Comparison of ENCODE assay signal across 30 mouse cellular contexts in genomic region chr19:45044389-45044927, GRCm38 (mm10). TPM values are rescaled to one million over a fixed set of nuclear protein-coding genes. Genes with fewer than 3 reads are reported as not detected.
DNase-seq lines count a peak whose midpoint lies in the region; ATAC-seq and TF ChIP-seq lines count a peak whose summit lies in the region.
"Had no signal": no experiment of that assay in that cellular context is flagged by ENCODE, and none has a peak within 500 bp of the region (broad histone marks: within the 10 kb centered on the region; RNA-seq: fewer than 3 reads in every experiment).

No protein-coding gene starts in this region.

- H3K4me3 ChIP-seq in gastrocnemius, adult 2 months, result peak overlapping the region; percentile 76
- H3K4me3 ChIP-seq in kidney, embryonic 15.5 days (replicated peaks), result no peak overlapping the region
- H3K4me3 ChIP-seq in kidney, embryonic 16.5 days (ENCODE audit: low read length), result no peak overlapping the region
- peak overlapping the region; percentile 59 for H3K4me3 ChIP-seq in myocyte
- H3K4me3 ChIP-seq: embryonic facial prominence, embryonic 12.5 days; embryonic facial prominence, embryonic 15.5 days; erythroblast, embryonic 14.5 days; forebrain, embryonic 12.5 days; forebrain, embryonic 15.5 days; heart, embryonic 12.5 days; heart, embryonic 15.5 days; hindbrain, embryonic 10.5 days; hindbrain, embryonic 13.5 days had no signal

- TF ChIP-seq POLR2A in myocyte (IDR thresholded peaks at IDR 0.05; ENCODE audit: insufficient read length, low read depth), result no peak

- 49% methylated on average over 11 of the region's 11 CpGs for WGBS in kidney, embryonic 15.5 days
- 46% methylated on average over 11 of the region's 11 CpGs for WGBS in kidney, embryonic 16.5 days

- TF ChIP-seq CTCF in gastrocnemius, adult 2 months (IDR thresholded peaks at IDR 0.05), result no peak

- H3K36me3 ChIP-seq in kidney, embryonic 15.5 days, result no peaks in the 10 kb centered on the region
- no peaks in the 10 kb centered on the region for H3K36me3 ChIP-seq in kidney, embryonic 16.5 days (ENCODE audit: insufficient read depth, low read length)
- H3K36me3 ChIP-seq in myocyte (ENCODE audit: control insufficient read depth, insufficient read depth), result peaks cover 6% of the 10 kb centered on the region
- H3K36me3 ChIP-seq: embryonic facial prominence, embryonic 12.5 days; embryonic facial prominence, embryonic 15.5 days; forebrain, embryonic 12.5 days; forebrain, embryonic 15.5 days; heart, embryonic 15.5 days; hindbrain, embryonic 10.5 days had no signal

- no peak overlapping the region for H3K9ac ChIP-seq in kidney, embryonic 15.5 days
- H3K9ac ChIP-seq in kidney, embryonic 16.5 days (replicated peaks; ENCODE audit: low read length), result no peak overlapping the region
- H3K9ac ChIP-seq: embryonic facial prominence, embryonic 12.5 days; embryonic facial prominence, embryonic 15.5 days; forebrain, embryonic 12.5 days; forebrain, embryonic 15.5 days; heart, embryonic 12.5 days; heart, embryonic 15.5 days; hindbrain, embryonic 13.5 days had no signal

- peak overlapping the region; percentile 99 for H3K27ac ChIP-seq in gastrocnemius, adult 2 months
- 0 out of 2 replicates have a peak overlapping the region, but pooled peaks have one; percentile 32 for H3K27ac ChIP-seq in kidney, embryonic 15.5 days
- no peak overlapping the region for H3K27ac ChIP-seq in kidney, embryonic 16.5 days (ENCODE audit: low read length)
- H3K27ac ChIP-seq: embryonic facial prominence, embryonic 12.5 days; embryonic facial prominence, embryonic 15.5 days; forebrain, embryonic 12.5 days; forebrain, embryonic 15.5 days; heart, embryonic 15.5 days; hindbrain, embryonic 10.5 days; hindbrain, embryonic 13.5 days had no signal

- peak overlapping the region; percentile 19; the same call in 1 of the 2 replicates for H3K4me2 ChIP-seq in kidney, embryonic 15.5 days
- H3K4me2 ChIP-seq in kidney, embryonic 16.5 days (replicated peaks; ENCODE audit: low read depth, low read length), result no peak overlapping the region
- H3K4me2 ChIP-seq in myocyte (ENCODE audit: low read depth), result peak overlapping the region; percentile 90
- H3K4me2 ChIP-seq: embryonic facial prominence, embryonic 12.5 days; embryonic facial prominence, embryonic 15.5 days; forebrain, embryonic 12.5 days; forebrain, embryonic 15.5 days; heart, embryonic 12.5 days; heart, embryonic 15.5 days; hindbrain, embryonic 13.5 days had no signal

- H3K79me2 ChIP-seq in myocyte (ENCODE audit: control insufficient read depth, insufficient read depth), result peaks cover 11% of the 10 kb centered on the region

- intact Hi-C loops in gastrocnemius, adult 2 months (cut with DNase I), result no loop called here

- H3K9me3 ChIP-seq in kidney, embryonic 15.5 days (replicated peaks), result no peaks in the 10 kb centered on the region
- H3K9me3 ChIP-seq in kidney, embryonic 16.5 days (ENCODE audit: low read length), result no peaks in the 10 kb centered on the region
- H3K9me3 ChIP-seq: embryonic facial prominence, embryonic 12.5 days; embryonic facial prominence, embryonic 15.5 days; forebrain, embryonic 12.5 days; forebrain, embryonic 15.5 days; G1E; heart, embryonic 12.5 days; heart, embryonic 15.5 days; hindbrain, embryonic 10.5 days; hindbrain, embryonic 13.5 days had no signal

- H3K27me3 ChIP-seq in kidney, embryonic 15.5 days, result peaks cover 45% of the 10 kb centered on the region
- H3K27me3 ChIP-seq in kidney, embryonic 16.5 days (ENCODE audit: insufficient read depth, low read length), result peaks cover 27% of the 10 kb centered on the region
- H3K27me3 ChIP-seq in myocyte (ENCODE audit: control insufficient read depth, insufficient read depth, insufficient read length), result no peaks in the 10 kb centered on the region

- no peak for ATAC-seq in kidney, embryonic 15.5 days (replicated peaks; ENCODE audit: low FRiP score)
- no peak for ATAC-seq in kidney, embryonic 16.5 days (ENCODE audit: low FRiP score, low TSS enrichment)
- ATAC-seq in erythroblast, adult 5-6 weeks (replicated peaks; ENCODE audit: low FRiP score, poor library complexity, severe bottlenecking), result no peak
- ATAC-seq: forebrain, embryonic 15.5 days; hindbrain, embryonic 16.5 days; inflammation-experienced regulatory T-cells, adult 6 months; Patski had no signal

- H3ac ChIP-seq in myocyte (ENCODE audit: control insufficient read depth, insufficient read length), result no peak overlapping the region

- DNase-seq in gastrocnemius, adult 2 months, result peak; percentile 71
- DNase-seq in gastrocnemius, adult 8-10 months (ENCODE audit: low spot score in 2 of 2), result no peak
- peak; percentile 54 for DNase-seq in thymus, postnatal 0 days (ENCODE audit: low spot score)
- no peak for DNase-seq in thymus, adult 18-20 months
- DNase-seq: adrenal gland, postnatal 10 days; adrenal gland, postnatal 36 days; B cell, adult 2 months; cerebellum, adult 11 months; cerebellum, adult 2 months; cerebellum, postnatal 25 days; heart, postnatal 10 days; heart, postnatal 36 days had no signal

- peaks cover 50% of the 10 kb centered on the region for H3K4me1 ChIP-seq in kidney, embryonic 15.5 days
- H3K4me1 ChIP-seq in kidney, embryonic 16.5 days (ENCODE audit: insufficient read depth, low read length), result peaks cover 32% of the 10 kb centered on the region

TF ChIP-seq in myocyte, 11 proteins besides CTCF, POLR2A, EP300 and RAD21:
- peak in 1 of 3 experiments; percentile 63 for TF ChIP-seq MYOG (IDR thresholded peaks at IDR 0.05; ENCODE audit: control insufficient read depth in 1 of 3, insufficient read depth in 1 of 3, insufficient read length in 2 of 3, low read depth in 2 of 3)
- TF ChIP-seq TCF3 (IDR thresholded peaks at IDR 0.05; ENCODE audit: insufficient read length, low read depth), result no peak
- TF ChIP-seq MYOD1 (IDR thresholded peaks at IDR 0.05; ENCODE audit: control insufficient read depth in 1 of 3, insufficient read length in 2 of 3, low read depth in 2 of 3), result peak; percentile 21 to 39 (median 34)
TF ChIP-seq in myocyte: peak in this region for 2.

RNA-seq across cellular contexts. Expression of gene Pdzd7, which starts 1.1 kb away (rescaled TPM):
- 1 to 10 TPM; 5.9 to 6.8 TPM for total RNA-seq in gastrocnemius, adult 2 months (2021)
- 1 to 10 TPM; 2.9 to 5.4 (median 4.1) TPM for total RNA-seq in gastrocnemius, adult 8-10 months (2022)
- polyA plus RNA-seq in kidney, embryonic 15.5 days (2015; fragmentation: Nextera tagmentation; extraction: Ambion mirVana), result 0.78 and 1.1 TPM in 2 replicates
- 0.82 and 0.89 TPM in 2 replicates for polyA plus RNA-seq in kidney, embryonic 16.5 days (2015; fragmentation: Nextera tagmentation; extraction: Ambion mirVana)
- polyA plus RNA-seq in thymus, postnatal 0 days (2015; fragmentation: Nextera tagmentation; extraction: Ambion mirVana), result 0.05 and 0.08 TPM in 2 replicates
- 5.0 TPM for polyA plus RNA-seq in myocyte (2012; fragmentation: generic; extraction: Trizol)
- not detected in 2 replicates for total RNA-seq in erythroblast, adult 5-6 weeks (2015; ENCODE audit: low replicate concordance)
- total RNA-seq in erythroblast, adult 5-6 weeks (2017; ENCODE audit: low replicate concordance), result 0.28 TPM in 1 of 2 replicates, not detected in the other
- polyA plus RNA-seq: erythroblast, embryonic 14.5 days; inflammation-experienced regulatory T-cells, adult 6 months had no signal

RNA-seq across cellular contexts. Expression of gene Sfxn3, which starts 2.8 kb away (rescaled TPM):
- total RNA-seq in gastrocnemius, adult 2 months (2021), result 10 to 100 TPM; 17.1 to 25.1 TPM
- 10 to 100 TPM; 21.2 to 25.8 (median 22.7) TPM for total RNA-seq in gastrocnemius, adult 8-10 months (2022)
- 20.2 and 24.4 TPM in 2 replicates for polyA plus RNA-seq in kidney, embryonic 15.5 days (2015; fragmentation: Nextera tagmentation; extraction: Ambion mirVana)
- 25.6 and 27.4 TPM in 2 replicates for polyA plus RNA-seq in kidney, embryonic 16.5 days (2015; fragmentation: Nextera tagmentation; extraction: Ambion mirVana)
- 17.4 and 17.9 TPM in 2 replicates for polyA plus RNA-seq in thymus, postnatal 0 days (2015; fragmentation: Nextera tagmentation; extraction: Ambion mirVana)
- polyA plus RNA-seq in myocyte (2012; fragmentation: generic; extraction: Trizol), result 43.4 TPM
- 9.4 and 16.7 TPM in 2 replicates for total RNA-seq in erythroblast, adult 5-6 weeks (2015; ENCODE audit: low replicate concordance)
- 3.4 and 3.8 TPM in 2 replicates for total RNA-seq in erythroblast, adult 5-6 weeks (2017; ENCODE audit: low replicate concordance)

RNA-seq across cellular contexts. Expression of gene Lzts2, which starts 30.2 kb away (rescaled TPM):
- total RNA-seq in gastrocnemius, adult 2 months (2021), result 10 to 100 TPM; 21.0 to 29.3 TPM
- 10 to 100 TPM; 17.9 to 25.9 (median 20.5) TPM for total RNA-seq in gastrocnemius, adult 8-10 months (2022)
- polyA plus RNA-seq in kidney, embryonic 15.5 days (2015; fragmentation: Nextera tagmentation; extraction: Ambion mirVana), result 66.6 and 72.8 TPM in 2 replicates
- polyA plus RNA-seq in kidney, embryonic 16.5 days (2015; fragmentation: Nextera tagmentation; extraction: Ambion mirVana), result 57.5 and 59.2 TPM in 2 replicates
- polyA plus RNA-seq in thymus, postnatal 0 days (2015; fragmentation: Nextera tagmentation; extraction: Ambion mirVana), result 12.5 and 13.2 TPM in 2 replicates
- 66.1 TPM for polyA plus RNA-seq in myocyte (2012; fragmentation: generic; extraction: Trizol)
- not detected in 2 replicates for total RNA-seq in erythroblast, adult 5-6 weeks (2015; ENCODE audit: low replicate concordance)
- total RNA-seq in erythroblast, adult 5-6 weeks (2017; ENCODE audit: low replicate concordance), result 0.42 and 0.60 TPM in 2 replicates

RNA-seq across cellular contexts. Expression of gene Kazald1, which starts 30.6 kb away (rescaled TPM):
- 1 to 10 TPM; 4.2 to 5.9 TPM for total RNA-seq in gastrocnemius, adult 2 months (2021)
- total RNA-seq in gastrocnemius, adult 8-10 months (2022), result 1 to 10 TPM; 5.3 to 9.2 (median 7.1) TPM
- 13.3 and 20.2 TPM in 2 replicates for polyA plus RNA-seq in kidney, embryonic 15.5 days (2015; fragmentation: Nextera tagmentation; extraction: Ambion mirVana)
- 14.6 and 18.4 TPM in 2 replicates for polyA plus RNA-seq in kidney, embryonic 16.5 days (2015; fragmentation: Nextera tagmentation; extraction: Ambion mirVana)
- 9.0 and 10.8 TPM in 2 replicates for polyA plus RNA-seq in thymus, postnatal 0 days (2015; fragmentation: Nextera tagmentation; extraction: Ambion mirVana)
- 1.4 TPM for polyA plus RNA-seq in myocyte (2012; fragmentation: generic; extraction: Trizol)
- total RNA-seq in erythroblast, adult 5-6 weeks (2015; ENCODE audit: low replicate concordance), result not detected in 2 replicates
- total RNA-seq in erythroblast, adult 5-6 weeks (2017; ENCODE audit: low replicate concordance), result not detected in 2 replicates
- total RNA-seq: granulocyte monocyte progenitor cell, adult 5-6 weeks had no signal
- polyA plus RNA-seq: erythroblast, embryonic 14.5 days had no signal

RNA-seq across cellular contexts. Expression of gene Mrpl43, which starts 38.2 kb away (rescaled TPM):
- 10 to 100 TPM; 31.0 to 42.5 TPM for total RNA-seq in gastrocnemius, adult 2 months (2021)
- 10 to 100 TPM; 30.2 to 36.4 (median 34.1) TPM for total RNA-seq in gastrocnemius, adult 8-10 months (2022)
- polyA plus RNA-seq in kidney, embryonic 15.5 days (2015; fragmentation: Nextera tagmentation; extraction: Ambion mirVana), result 71.9 and 73.5 TPM in 2 replicates
- polyA plus RNA-seq in kidney, embryonic 16.5 days (2015; fragmentation: Nextera tagmentation; extraction: Ambion mirVana), result 69.5 and 72.8 TPM in 2 replicates
- polyA plus RNA-seq in thymus, postnatal 0 days (2015; fragmentation: Nextera tagmentation; extraction: Ambion mirVana), result 89.1 and 102 TPM in 2 replicates
- 81.3 TPM for polyA plus RNA-seq in myocyte (2012; fragmentation: generic; extraction: Trizol)
- total RNA-seq in erythroblast, adult 5-6 weeks (2015; ENCODE audit: low replicate concordance), result 9.2 and 14.0 TPM in 2 replicates
- 8.0 and 11.6 TPM in 2 replicates for total RNA-seq in erythroblast, adult 5-6 weeks (2017; ENCODE audit: low replicate concordance)

Comparison
In these comparisons a context has a peak if more than half of its experiments do, and no peak if none do; other contexts are left out.
1. DNase-seq: peak in gastrocnemius, adult 2 months (single experiment) and thymus, postnatal 0 days (single experiment); none in gastrocnemius, adult 8-10 months (0 of 2) and thymus, adult 18-20 months (0 of 2).
2. H3K4me3 ChIP-seq: peak in gastrocnemius, adult 2 months (single experiment) and myocyte (single experiment); none in kidney, embryonic 15.5 days (single experiment) and kidney, embryonic 16.5 days (single experiment).